Mouse (Mus musculus): ENCODE measurements at regions not wholly inside any gene's neighbourhood (a gene's known extent, or its start where the extent isn't known, plus 50 kb on each side); places are given as distances from the start of the nearest gene placed in this dataset.

DNA sequence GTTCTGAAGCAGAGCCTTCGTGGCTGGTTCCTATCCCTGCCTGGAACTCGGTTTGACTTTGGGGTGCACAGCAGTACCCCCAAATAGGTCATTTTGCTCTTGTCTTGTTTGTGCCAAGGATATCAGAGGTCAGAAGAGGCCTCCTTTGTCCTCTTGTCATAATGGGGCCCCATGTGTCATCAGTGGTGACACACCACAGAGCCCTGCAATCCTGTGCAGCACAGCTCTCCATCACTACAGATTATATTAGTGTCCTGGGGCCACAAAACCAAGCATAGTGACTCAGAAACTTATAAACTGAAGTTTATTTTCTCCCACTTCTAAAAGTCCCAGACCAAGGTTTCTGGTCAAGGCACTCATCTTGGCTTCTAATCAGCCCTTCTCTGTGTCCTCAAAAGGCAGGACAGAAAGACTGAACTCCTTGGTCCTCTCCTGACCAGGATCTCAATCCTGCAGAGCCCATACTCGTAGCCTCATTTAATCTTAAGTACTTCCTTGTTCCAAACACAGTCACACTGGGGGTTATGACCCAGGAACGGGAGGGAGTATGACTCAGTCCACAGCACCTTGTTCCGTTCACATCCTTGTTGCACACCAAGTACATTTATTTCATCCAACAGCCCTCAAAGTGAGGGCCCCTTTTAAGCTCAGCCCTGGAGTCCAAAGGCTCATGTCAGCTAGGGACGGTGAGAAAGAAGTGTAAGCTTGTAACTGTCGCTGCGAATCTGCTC, 63.2 kb upstream of the Sox13 start:
- no peak for DNase-seq (ENCODE audit: extremely low spot score in 1 of 2, low spot score in 2 of 2)
- intact Hi-C loops (cut with DNase I), result no loop called here

DNA sequence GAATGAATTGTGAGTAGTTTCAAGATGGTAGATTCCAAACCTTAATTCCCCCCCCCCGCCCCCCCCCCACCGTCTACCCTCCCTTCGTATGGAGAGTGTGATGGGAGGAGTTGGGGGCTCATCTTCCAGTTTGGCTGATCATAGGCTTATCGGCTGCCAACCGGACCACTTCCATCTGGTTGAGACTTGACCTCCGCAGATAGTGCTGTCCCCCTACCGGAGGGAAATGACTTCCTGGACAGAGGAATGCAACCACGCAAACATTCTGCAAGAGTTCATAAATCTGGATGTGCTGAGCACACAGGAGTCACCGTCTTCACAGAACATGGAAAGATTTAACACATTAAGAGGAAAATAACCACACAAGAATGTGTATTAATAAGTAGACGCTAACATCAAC, 62.2 kb upstream of the Sox13 start:
- intact Hi-C loops (cut with DNase I), result no loop called here
- DNase-seq (ENCODE audit: extremely low spot score in 1 of 2, low spot score in 2 of 2), result no peak

DNA sequence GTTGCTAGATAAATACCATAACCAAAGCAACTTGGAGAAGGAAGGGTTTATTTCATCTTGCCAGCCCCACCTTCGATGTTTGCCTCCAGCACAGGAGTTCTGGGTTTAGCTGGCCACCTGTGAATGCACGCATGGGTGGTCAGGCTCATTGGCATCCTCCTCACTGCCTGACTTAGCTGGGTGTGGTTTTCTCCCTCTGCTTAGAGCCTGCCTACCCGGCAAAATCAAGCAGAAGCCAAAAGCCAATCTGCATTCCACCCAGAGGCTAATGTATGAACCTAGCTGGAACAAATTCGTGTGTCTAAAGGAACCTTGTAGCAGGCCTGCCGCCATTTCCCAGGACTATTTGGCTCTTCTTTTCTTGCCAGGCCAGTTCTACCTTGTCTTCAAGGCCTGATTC, 58.7 kb upstream of the Sox13 start:
- intact Hi-C loops (cut with DNase I), result no loop called here
- DNase-seq (ENCODE audit: extremely low spot score in 1 of 2, low spot score in 2 of 2), result no peak

DNA sequence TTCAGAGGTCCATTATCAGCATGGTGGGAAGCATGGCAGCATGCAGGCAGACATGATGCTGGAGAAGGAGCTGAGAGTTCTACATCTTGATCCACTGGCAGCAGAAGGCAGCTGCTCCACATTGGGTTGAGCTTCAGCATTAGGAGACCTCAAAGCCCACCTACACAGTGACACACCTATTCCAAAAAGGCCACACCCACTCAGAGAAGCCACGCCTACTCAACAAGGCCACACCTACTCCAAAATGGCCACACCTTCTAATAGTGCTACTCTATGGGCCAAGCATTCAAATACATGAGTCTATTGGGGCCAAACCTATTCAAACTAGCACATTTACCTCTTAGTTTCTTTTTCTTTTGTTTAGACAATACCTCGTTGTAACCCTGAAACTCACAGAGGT, 50.4 kb upstream of the Sox13 start:
- no peak for DNase-seq (ENCODE audit: extremely low spot score in 1 of 2, low spot score in 2 of 2)
- intact Hi-C loops (cut with DNase I), result no loop called here
